Mouse (Mus musculus): ENCODE results near the gene Otop3. TPM values are rescaled to one million over a fixed set of nuclear protein-coding genes. Genes with fewer than 3 reads are reported as not detected.

The Otop3 gene
- total and polyA plus RNA-seq, 2 experiments: not detected

DNA sequence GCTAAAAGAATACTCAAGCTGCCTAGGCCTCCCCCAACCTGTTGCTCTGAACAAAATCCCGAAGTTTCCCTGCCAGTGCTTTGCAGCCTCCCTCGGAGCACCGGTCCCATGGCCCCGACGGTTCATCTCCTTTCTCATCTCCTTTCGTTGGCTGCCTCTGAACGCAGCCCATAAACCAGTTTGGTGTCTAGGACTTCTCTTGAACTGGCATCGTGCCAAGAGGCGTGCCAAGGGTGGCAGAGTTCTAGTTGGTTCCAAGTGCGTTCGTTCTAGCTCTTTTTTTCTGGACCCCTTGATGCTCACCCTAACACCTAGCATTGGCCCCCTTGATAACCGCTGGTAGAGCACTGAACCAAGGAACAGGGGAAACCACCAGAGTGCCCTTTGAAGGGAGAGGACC lies 692 bp downstream of the Otop3 start:
- no peak for TF ChIP-seq CTCF (IDR thresholded peaks at IDR 0.05; ENCODE audit: low read depth, low read length)
- TF ChIP-seq POLR2A (IDR thresholded peaks at IDR 0.05; ENCODE audit: extremely low read depth, insufficient read depth, low read length): no peak
- no peak overlapping the region for H3K27ac ChIP-seq (replicated peaks; ENCODE audit: insufficient read depth, low read depth, low read length)
- H3K27me3 ChIP-seq (ENCODE audit: control insufficient read depth, insufficient read depth, low read length): peaks cover 6% of the 10 kb centered on the region; the same call in 1 of the 2 replicates
- no peak overlapping the region for H3K9ac ChIP-seq (ENCODE audit: low read depth, low read length)
- peaks cover 6% of the 10 kb centered on the region; the same call in 1 of the 2 replicates for H3K4me1 ChIP-seq (ENCODE audit: control insufficient read depth, insufficient read depth, low read length)
- H3K79me2 ChIP-seq (ENCODE audit: control insufficient read depth, insufficient read depth, low read length): no peaks in the 10 kb centered on the region
- H3K36me3 ChIP-seq (ENCODE audit: control insufficient read depth, insufficient read depth, low read length): no peaks in the 10 kb centered on the region
- WGBS: 41% methylated on average over 12 of the region's 12 CpGs
- DNase-seq (ENCODE audit: extremely low read depth, low read depth, low spot score): no peak
- no peak overlapping the region for H3K4me3 ChIP-seq (ENCODE audit: insufficient read depth, low read depth, low read length)

DNA sequence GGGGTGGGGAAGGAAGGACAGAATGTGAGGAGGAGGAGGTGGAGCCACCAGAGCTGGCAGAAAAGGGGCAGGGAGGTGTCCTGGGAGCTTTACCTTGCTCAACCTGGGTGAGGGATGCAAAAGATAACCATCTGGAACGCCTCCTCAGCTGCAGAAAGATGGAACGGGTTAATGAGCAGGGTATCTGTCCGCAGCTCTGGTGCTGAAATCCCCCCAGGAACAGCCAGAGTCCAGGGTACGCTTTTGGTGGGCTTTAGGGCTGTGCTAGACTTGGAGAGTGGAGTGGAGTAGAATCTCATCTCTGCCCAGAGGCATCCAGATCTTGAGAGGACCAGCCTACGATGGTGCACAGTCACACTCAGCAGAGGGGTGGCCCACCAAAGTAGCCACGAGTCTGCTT lies 1.6 kb downstream of the Otop3 start:
- no peaks in the 10 kb centered on the region for H3K79me2 ChIP-seq (ENCODE audit: control insufficient read depth, insufficient read depth, low read length)
- no peak overlapping the region for H3K9ac ChIP-seq (ENCODE audit: low read depth, low read length)
- peaks cover 6% of the 10 kb centered on the region; the same call in 1 of the 2 replicates for H3K4me1 ChIP-seq (ENCODE audit: control insufficient read depth, insufficient read depth, low read length)
- no peaks in the 10 kb centered on the region for H3K36me3 ChIP-seq (ENCODE audit: control insufficient read depth, insufficient read depth, low read length)
- 30% methylated on average over 6 of the region's 6 CpGs for WGBS
- no peak overlapping the region for H3K4me3 ChIP-seq (ENCODE audit: insufficient read depth, low read depth, low read length)
- no peak for TF ChIP-seq POLR2A (IDR thresholded peaks at IDR 0.05; ENCODE audit: extremely low read depth, insufficient read depth, low read length)
- no peak for TF ChIP-seq CTCF (IDR thresholded peaks at IDR 0.05; ENCODE audit: low read depth, low read length)
- DNase-seq (ENCODE audit: extremely low read depth, low read depth, low spot score): no peak
- H3K27me3 ChIP-seq (ENCODE audit: control insufficient read depth, insufficient read depth, low read length): peaks cover 6% of the 10 kb centered on the region; the same call in 1 of the 2 replicates
- H3K27ac ChIP-seq (replicated peaks; ENCODE audit: insufficient read depth, low read depth, low read length): no peak overlapping the region

DNA sequence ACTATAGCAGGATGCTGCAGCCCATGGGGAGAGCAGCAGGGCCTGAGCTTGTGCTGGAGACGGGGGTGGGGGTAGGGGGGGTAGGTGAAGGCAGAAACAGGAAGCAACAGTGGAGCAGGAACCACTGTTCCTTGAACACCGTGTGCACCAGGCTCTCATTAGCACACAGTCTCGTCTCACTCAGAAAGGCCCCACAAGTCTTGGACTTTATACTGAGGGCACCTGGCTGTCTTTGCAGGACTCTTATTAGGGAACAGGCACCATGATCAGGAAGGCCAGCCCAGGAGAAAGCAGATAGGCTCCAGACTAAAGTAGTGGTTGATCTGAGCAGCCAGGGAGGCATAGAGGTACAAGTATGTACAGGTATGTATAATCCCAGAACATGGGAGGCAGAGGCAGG lies 2.8 kb downstream of the Otop3 start:
- TF ChIP-seq CTCF (IDR thresholded peaks at IDR 0.05; ENCODE audit: low read depth, low read length) (no peak), POLR2A (IDR thresholded peaks at IDR 0.05; ENCODE audit: extremely low read depth, insufficient read depth, low read length) (no peak)
- Histone ChIP-seq H3K4me1 (ENCODE audit: control insufficient read depth, insufficient read depth, low read length) (peaks cover 6% of the 10 kb centered on the region; the same call in 1 of the 2 replicates), H3K79me2 (ENCODE audit: control insufficient read depth, insufficient read depth, low read length) (no peaks in the 10 kb centered on the region), H3K27ac (replicated peaks; ENCODE audit: insufficient read depth, low read depth, low read length) (no peak overlapping the region), H3K9ac (ENCODE audit: low read depth, low read length) (no peak overlapping the region), H3K4me3 (ENCODE audit: insufficient read depth, low read depth, low read length) (no peak overlapping the region), H3K27me3 (ENCODE audit: control insufficient read depth, insufficient read depth, low read length) (peaks cover 6% of the 10 kb centered on the region; the same call in 1 of the 2 replicates), H3K36me3 (ENCODE audit: control insufficient read depth, insufficient read depth, low read length) (no peaks in the 10 kb centered on the region)
- DNase-seq (ENCODE audit: extremely low read depth, low read depth, low spot score): no peak
- 57% methylated on average over 3 of the region's 3 CpGs for WGBS

- Histone ChIP-seq H3K27ac (replicated peaks; ENCODE audit: insufficient read depth, low read depth, low read length) (no peak overlapping the region), H3K9ac (ENCODE audit: low read depth, low read length) (no peak overlapping the region), H3K36me3 (ENCODE audit: control insufficient read depth, insufficient read depth, low read length) (no peaks in the 10 kb centered on the region), H3K27me3 (ENCODE audit: control insufficient read depth, insufficient read depth, low read length) (peaks cover 6% of the 10 kb centered on the region; the same call in 1 of the 2 replicates), H3K79me2 (ENCODE audit: control insufficient read depth, insufficient read depth, low read length) (no peaks in the 10 kb centered on the region), H3K4me3 (ENCODE audit: insufficient read depth, low read depth, low read length) (no peak overlapping the region), H3K4me1 (ENCODE audit: control insufficient read depth, insufficient read depth, low read length) (peaks cover 6% of the 10 kb centered on the region; the same call in 1 of the 2 replicates)
- TF ChIP-seq POLR2A (IDR thresholded peaks at IDR 0.05; ENCODE audit: extremely low read depth, insufficient read depth, low read length) (no peak), CTCF (IDR thresholded peaks at IDR 0.05; ENCODE audit: low read depth, low read length) (no peak)
- WGBS: 25% methylated on average over 1 of the region's 1 CpGs
- DNase-seq (ENCODE audit: extremely low read depth, low read depth, low spot score): no peak
Measured at GRCm38 (mm10) chr11:115337826-115338225, 3.3 kb downstream of the Otop3 start.

GRCm38 (mm10) chr11:115341246-115341645 lies 6.7 kb downstream of the Otop3 start:
- no peaks in the 10 kb centered on the region for H3K79me2 ChIP-seq (ENCODE audit: control insufficient read depth, insufficient read depth, low read length)
- H3K27me3 ChIP-seq (ENCODE audit: control insufficient read depth, insufficient read depth, low read length): peaks cover 7% of the 10 kb centered on the region; the same call in 1 of the 2 replicates
- TF ChIP-seq CTCF (IDR thresholded peaks at IDR 0.05; ENCODE audit: low read depth, low read length) (no peak), POLR2A (IDR thresholded peaks at IDR 0.05; ENCODE audit: extremely low read depth, insufficient read depth, low read length) (no peak)
- H3K4me3 ChIP-seq (ENCODE audit: insufficient read depth, low read depth, low read length): no peak overlapping the region
- no peaks in the 10 kb centered on the region for H3K4me1 ChIP-seq (ENCODE audit: control insufficient read depth, insufficient read depth, low read length)
- H3K9ac ChIP-seq (ENCODE audit: low read depth, low read length): no peak overlapping the region
- no peak overlapping the region for H3K27ac ChIP-seq (replicated peaks; ENCODE audit: insufficient read depth, low read depth, low read length)
- no peaks in the 10 kb centered on the region for H3K36me3 ChIP-seq (ENCODE audit: control insufficient read depth, insufficient read depth, low read length)
- no peak for DNase-seq (ENCODE audit: extremely low read depth, low read depth, low spot score)
- WGBS: 46% methylated on average over 2 of the region's 2 CpGs

DNA sequence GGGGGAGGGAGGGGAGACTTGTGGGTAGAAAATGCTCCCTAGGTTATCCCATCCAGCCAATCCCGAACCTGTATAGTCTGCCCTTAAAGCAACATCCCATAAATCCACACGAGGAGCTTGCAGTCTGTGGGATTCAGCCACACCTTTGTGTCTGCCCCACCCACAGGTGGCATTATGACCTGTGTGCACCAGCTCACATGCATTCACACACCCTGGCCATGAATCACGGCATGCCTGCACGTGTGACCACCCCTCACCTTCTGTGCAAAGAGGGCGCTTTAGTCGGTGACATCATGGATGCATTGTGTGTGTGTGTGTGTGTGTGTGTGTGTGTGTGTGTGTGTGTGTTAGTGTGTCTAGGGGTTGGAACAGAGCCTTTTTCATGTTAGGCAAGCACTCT lies 7.3 kb downstream of the Otop3 start:
- 60% methylated on average over 6 of the region's 6 CpGs for WGBS
- Histone ChIP-seq H3K27me3 (ENCODE audit: control insufficient read depth, insufficient read depth, low read length) (peaks cover 7% of the 10 kb centered on the region; the same call in 1 of the 2 replicates), H3K36me3 (ENCODE audit: control insufficient read depth, insufficient read depth, low read length) (no peaks in the 10 kb centered on the region), H3K4me3 (ENCODE audit: insufficient read depth, low read depth, low read length) (no peak overlapping the region), H3K9ac (ENCODE audit: low read depth, low read length) (no peak overlapping the region), H3K27ac (replicated peaks; ENCODE audit: insufficient read depth, low read depth, low read length) (no peak overlapping the region), H3K79me2 (ENCODE audit: control insufficient read depth, insufficient read depth, low read length) (no peaks in the 10 kb centered on the region), H3K4me1 (ENCODE audit: control insufficient read depth, insufficient read depth, low read length) (no peaks in the 10 kb centered on the region)
- DNase-seq (ENCODE audit: extremely low read depth, low read depth, low spot score): no peak
- TF ChIP-seq CTCF (IDR thresholded peaks at IDR 0.05; ENCODE audit: low read depth, low read length) (no peak), POLR2A (IDR thresholded peaks at IDR 0.05; ENCODE audit: extremely low read depth, insufficient read depth, low read length) (no peak)
